Mouse (Mus musculus) WW6 (cell line): ENCODE results near the gene Nlrp1a.

Experiments
- DNase-seq: peaks from one replicate; pipeline ENCODE4 v3.0.0-alpha.2; 2013; ENCODE audit warnings: low read depth, low spot score

Gene Nlrp1a

DNA sequence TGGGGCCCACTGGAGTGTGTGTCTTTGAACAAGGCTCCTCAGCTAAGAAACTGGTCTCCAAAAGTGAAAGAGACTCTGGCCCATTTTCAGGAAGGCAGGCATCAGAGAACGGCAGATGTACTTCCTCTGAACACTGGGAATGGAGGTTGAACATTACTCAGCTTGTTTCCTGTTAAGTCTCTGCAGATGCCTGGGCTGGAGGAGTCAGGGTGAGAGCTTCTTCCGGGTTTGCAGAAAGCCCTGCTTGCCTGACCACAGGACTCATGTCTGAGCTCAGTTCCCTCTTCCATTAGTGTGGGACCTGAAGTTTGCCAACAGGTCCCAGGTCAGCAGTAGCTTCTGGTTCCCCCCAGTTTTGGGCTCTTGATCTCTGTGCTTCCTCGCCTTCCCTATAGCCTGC, at the start of gene Nlrp1a:
TSS of gene Nlrp1a (minus strand) at position 44 of the 400 bp plus-strand sequence.
- DNase-seq = no peak

DNA sequence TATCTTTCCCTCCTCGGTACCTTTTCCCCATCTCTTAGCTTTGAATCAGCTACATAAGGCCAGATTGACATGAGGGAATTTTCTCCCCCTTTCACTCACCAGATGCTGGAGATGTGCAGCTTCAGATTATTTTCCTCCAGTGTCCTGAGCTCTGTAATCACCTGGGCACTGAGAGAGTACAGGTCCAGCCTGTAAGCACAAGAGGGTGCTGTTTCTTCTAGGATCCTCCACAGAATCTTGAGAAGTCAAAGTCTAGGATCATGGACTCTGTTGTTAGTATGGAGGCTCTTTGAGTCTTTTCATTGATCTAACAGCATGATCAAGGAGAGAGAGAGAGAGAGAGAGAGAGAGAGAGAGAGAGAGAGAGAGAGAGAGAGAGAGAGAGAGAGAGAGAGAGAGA, 25.1 kb upstream of the Nlrp1a start:
- DNase-seq = no peak

DNA sequence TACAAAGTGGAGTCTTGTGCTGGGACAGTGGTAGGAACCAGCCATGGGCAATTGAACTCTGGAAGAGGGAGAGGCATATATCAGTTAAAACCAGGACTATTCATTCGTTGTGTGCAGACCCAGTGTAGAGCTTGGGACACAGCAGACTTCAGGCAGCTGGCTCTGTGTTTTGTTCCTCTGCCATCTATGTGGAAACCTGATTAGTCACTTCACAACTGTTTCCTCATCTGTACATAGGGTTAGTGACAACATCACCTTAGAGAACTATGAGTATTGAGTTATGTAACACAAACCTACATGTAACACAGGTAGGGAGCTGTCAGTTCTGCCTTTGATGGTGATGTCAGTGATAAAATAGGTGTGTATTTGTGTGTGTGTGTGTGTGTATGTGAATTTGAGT, 19.6 kb upstream of the Nlrp1a start:
- DNase-seq = no peak

DNA sequence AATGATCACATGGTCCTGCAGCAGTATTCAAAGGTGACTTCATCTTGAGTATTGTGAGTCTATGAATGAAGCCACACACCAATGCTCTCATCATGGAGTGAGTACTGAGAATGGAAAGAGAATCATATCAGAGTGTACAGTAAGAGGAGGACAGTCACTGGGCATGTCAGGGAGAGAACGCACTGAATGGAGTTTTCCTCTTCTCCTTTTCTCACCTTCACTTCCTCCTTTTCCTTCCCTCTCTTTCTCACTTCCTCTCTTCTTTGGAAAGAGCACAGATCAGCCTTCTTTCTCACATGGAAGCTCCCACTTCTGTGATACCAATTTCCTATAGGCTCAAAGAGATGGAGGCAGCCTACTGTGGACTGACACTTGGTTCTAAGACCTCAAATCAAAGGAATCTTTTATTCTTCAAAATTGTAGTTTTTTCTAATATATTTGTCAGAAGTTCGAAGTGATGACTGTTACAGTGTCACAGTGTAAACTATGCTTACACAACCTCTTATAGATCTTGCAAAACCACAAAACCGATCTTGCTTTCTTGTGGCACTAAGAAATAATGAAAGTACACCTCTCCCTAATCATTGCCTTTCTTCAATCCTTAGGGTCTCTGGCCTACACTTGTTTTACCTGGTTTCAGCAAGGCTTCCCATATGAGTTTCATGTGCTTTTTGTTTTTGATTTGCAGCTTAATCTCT, 15.1 kb upstream of the Nlrp1a start:
- no peak for DNase-seq

DNA sequence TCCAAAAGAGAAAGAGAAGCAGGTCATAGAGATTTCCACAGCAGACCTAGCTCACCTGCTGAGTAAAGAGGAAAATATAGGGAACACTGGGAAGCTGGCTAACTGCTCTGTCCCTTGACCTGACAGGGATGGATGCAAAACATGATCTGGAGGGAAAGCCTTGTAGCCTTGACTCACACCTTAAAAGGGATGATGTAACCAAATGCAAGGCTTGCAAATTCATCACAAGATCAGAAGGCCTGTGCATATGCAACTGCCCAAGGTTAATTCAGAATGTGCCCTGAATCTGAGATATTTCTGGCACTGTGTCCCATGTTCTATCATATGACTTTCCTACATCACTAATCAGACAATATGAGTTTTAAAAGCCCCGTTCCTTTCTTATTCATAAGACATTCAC, 10.8 kb upstream of the Nlrp1a start:
- no peak for DNase-seq

DNA sequence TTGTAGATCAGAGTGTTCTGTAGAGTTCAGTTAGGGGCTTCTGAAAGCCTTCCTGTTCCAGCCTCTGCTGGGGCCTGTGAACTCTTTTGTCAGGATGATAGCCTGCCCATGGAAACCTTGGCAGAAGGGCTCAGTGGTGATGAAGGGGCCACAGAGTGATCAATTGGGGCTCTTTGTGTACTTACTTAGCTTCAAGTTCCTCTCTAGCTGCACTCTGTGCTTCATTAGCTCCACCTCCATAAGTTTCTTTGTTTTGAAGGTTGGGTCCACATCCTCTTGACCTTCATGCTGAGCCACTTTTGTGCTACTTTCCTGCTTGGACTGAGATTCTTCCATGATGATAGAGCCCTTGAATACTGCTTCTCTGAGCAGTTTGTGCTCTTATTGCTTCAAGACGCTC, 2.5 kb downstream of the Nlrp1a start:
- DNase-seq = no peak

DNA sequence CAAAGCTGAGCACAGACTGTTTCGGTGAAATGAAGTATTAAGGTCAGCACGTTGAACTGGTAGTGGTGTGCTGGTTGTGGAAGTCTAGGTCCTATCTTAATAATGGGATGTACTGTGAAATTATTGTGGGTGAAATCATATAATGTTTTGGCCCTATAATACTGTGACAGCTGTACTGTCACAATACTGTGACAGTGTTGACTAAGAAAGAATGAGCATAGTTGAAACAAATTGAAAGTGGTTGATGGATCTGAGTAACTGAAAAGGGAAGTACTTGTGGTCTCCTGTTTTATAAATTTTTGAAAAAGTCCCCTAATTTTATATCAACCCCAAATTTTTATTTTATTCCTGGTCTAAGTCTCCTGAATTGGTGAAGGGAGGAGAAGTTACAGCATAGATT, 37.4 kb downstream of the Nlrp1a start:
- DNase-seq = no peak

DNA sequence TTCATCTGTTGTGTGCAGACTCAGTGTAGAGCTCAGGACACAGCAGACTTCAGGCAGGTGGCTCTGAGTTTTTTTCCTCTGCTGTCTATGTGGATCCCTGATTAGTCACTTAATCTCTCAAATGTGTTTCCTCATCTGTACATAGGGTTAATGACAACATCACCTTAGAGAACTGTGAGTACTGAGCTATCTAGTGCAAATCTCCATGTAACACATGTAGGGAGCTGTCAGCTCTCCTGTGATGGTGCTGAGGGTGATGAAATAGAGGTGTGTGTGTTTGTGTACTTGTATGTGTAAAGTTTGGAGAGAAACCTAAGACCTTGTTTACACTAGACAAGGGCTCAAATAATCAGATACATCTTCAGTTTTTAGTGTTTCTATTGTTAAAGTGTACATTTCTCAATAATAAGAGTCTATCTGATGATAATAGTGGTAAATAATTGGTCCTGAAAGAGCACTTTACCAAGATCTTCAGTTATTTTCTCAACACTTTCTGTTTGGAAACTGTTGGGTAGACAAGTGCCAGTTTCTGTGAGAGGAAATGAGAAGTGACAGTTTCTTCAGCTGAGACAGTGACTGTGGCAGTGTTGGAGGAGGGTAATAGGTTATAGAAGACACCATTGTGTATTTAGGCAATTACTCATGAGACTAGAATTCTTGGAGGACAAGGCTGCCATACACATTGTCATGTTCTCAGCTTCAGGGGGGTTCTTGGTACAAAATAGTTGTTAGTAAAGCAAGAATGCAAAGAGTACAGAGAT, 38.1 kb downstream of the Nlrp1a start:
- DNase-seq = no peak

DNA sequence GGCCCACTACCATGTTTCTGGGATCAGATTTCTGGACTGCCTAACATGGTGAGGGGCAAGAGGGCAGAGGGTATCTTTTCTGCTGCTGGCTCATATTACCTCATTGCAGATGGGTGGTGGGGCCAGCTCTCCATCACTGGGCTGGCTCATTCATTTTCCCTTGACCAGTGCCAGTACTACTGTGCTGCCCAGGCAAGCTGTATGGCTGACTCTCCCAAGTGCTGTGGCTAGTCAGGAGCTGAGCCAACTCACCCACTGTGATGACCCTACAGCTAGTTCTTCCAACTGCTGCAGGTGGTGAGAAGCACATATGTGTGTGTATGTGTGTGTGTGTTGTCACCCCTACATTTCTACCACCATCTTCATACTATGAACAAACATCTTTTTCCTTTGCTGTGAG, 40.6 kb downstream of the Nlrp1a start:
- DNase-seq = no peak

DNA sequence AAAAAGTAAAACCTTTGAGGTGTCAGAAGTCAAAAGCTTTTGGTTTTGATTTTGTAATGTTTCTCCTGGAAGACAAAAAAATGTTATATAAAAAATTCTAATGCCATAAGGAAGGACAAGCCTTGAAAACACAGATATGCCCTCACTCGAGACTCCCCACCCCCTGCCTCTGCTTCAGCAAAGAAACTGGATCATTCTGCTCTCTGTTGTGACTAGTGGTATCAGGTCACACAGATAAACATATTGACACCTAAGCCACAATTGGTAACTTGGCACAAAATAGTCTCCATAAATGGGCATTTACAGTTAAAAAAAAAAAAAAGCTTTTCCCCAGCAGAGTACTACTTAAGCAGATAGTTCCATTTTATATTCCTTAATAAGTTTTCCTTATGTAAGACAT, 68.2 kb downstream of the Nlrp1a start:
- no peak for DNase-seq

DNA sequence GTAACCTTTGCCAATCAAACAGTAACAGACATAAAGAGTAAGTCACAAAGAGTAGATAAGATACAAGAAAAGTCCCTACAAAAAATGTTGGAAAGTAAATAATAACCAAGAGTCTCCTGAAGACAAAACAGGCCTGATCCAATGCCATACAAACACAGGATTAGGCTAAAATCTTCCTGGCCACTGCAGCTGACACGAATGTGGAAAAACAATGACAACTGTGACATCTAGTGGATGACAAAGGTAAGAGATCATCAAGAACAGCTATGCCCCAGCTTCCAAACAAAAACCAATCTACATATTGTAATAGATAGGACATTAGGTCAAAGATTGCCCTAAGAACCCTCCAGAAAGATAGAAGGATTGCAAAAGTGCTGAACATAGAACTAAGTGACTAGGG, 92.0 kb downstream of the Nlrp1a start:
- no peak for DNase-seq
